Mouse (Mus musculus) megakaryocyte, embryonic 14.5 days (primary cell): Measurements from ENCODE around the gene Olfr902.

ENCODE experiments used
- FLI1 ChIP-seq: IDR thresholded peaks from 2 replicates; pipeline ENCODE4 v1.6.1; 2012; ENCODE audit warnings: low read length, inconsistent platforms, mixed read lengths
- GATA1 ChIP-seq: IDR thresholded peaks from 3 replicates; pipeline ENCODE4 v1.6.1; 2012; ENCODE audit warnings: mixed read lengths, low read length, inconsistent platforms, borderline replicate concordance

- TF ChIP-seq GATA1: no peak
- no peak for TF ChIP-seq FLI1
These were observed 23.4 kb downstream of the Olfr902 start, which contains the start of gene Olfr905 for GRCm38 (mm10) chr9:38470807-38471206.
